Mouse (Mus musculus): ENCODE data around the gene Plscr4. TPM values are rescaled to one million over a fixed set of nuclear protein-coding genes. Genes with fewer than 3 reads are reported as not detected.

The Plscr4 gene
- total and polyA plus RNA-seq, 3 experiments = not detected

- H3K9ac ChIP-seq (ENCODE audit: control insufficient read depth, low read depth, low read length, poor library complexity, severe bottlenecking) = no peak overlapping the region
- DNase-seq (ENCODE audit: low read depth, low spot score) = no peak
- H3K4me3 ChIP-seq (ENCODE audit: control insufficient read depth in 1 of 2, insufficient read depth in 1 of 2, low read depth in 2 of 2, low read length in 2 of 2) = no peak overlapping the region
- H3K79me2 ChIP-seq (ENCODE audit: control insufficient read depth, insufficient read depth, low read length, poor library complexity) = no peaks in the 10 kb centered on the region
- H3K36me3 ChIP-seq (ENCODE audit: control insufficient read depth in 1 of 2, insufficient read depth in 2 of 2, low read length in 2 of 2) = peaks cover 0 to 2% of the 10 kb centered on the region in 2 experiments; a peak in 2 of 4 replicates
- no peaks in the 10 kb centered on the region; a peak in 3 of 4 replicates for H3K27me3 ChIP-seq (ENCODE audit: control insufficient read depth in 1 of 2, insufficient read depth in 2 of 2, low read length in 2 of 2)
- no peaks in the 10 kb centered on the region for H3K9me3 ChIP-seq (replicated peaks; ENCODE audit: insufficient read depth, low read length)
- no peaks in the 10 kb centered on the region for H3K4me1 ChIP-seq (ENCODE audit: control insufficient read depth in 1 of 2, insufficient read depth in 2 of 2, low read length in 2 of 2)
- H3K27ac ChIP-seq (ENCODE audit: control insufficient read depth, low read depth, low read length) = no peak overlapping the region
- TF ChIP-seq MYB (IDR thresholded peaks at IDR 0.05; ENCODE audit: low read depth, low read length) (no peak), ETS1 (IDR thresholded peaks at IDR 0.05; ENCODE audit: low read depth, low read length) (no peak), NRF1 (IDR thresholded peaks at IDR 0.05; ENCODE audit: insufficient read depth, low read depth, low read length, poor library complexity, severe bottlenecking) (no peak), NELFE (IDR thresholded peaks at IDR 0.05; ENCODE audit: low read depth, low read length) (no peak), MAX (IDR thresholded peaks at IDR 0.05; ENCODE audit: low read length) (no peak), MYC (IDR thresholded peaks at IDR 0.05; ENCODE audit: low read depth, low read length) (no peak), USF1 (IDR thresholded peaks at IDR 0.05; ENCODE audit: low read depth, low read length) (no peak)
Observed at GRCm38 (mm10) chr9:92490319-92490718, 33.1 kb downstream of the Plscr4 start.

GRCm38 (mm10) chr9:92491274-92491673 is 34.1 kb downstream of the Plscr4 start:
- H3K9ac ChIP-seq (ENCODE audit: control insufficient read depth, low read depth, low read length, poor library complexity, severe bottlenecking) = no peak overlapping the region
- H3K27ac ChIP-seq (ENCODE audit: control insufficient read depth, low read depth, low read length) = no peak overlapping the region
- TF ChIP-seq SIN3A (IDR thresholded peaks at IDR 0.05; ENCODE audit: low read length) = no peak
- no peak for TF ChIP-seq ZKSCAN1 (IDR thresholded peaks at IDR 0.05; ENCODE audit: low read depth, low read length)
- TF ChIP-seq MAFK (IDR thresholded peaks at IDR 0.05; ENCODE audit: borderline replicate concordance, low read depth, low read length) = peak; percentile 79; the same call in 1 of the 2 replicates
- TF ChIP-seq RCOR1 (IDR thresholded peaks at IDR 0.05; ENCODE audit: low read depth, low read length) = no peak
- no peak for TF ChIP-seq MYC (IDR thresholded peaks at IDR 0.05; ENCODE audit: low read depth, low read length)
- no peak for TF ChIP-seq EP300 (IDR thresholded peaks at IDR 0.05; ENCODE audit: low read depth in 1 of 2, low read length in 2 of 2)
- TF ChIP-seq MAX (IDR thresholded peaks at IDR 0.05; ENCODE audit: low read length) = no peak
- no peak for DNase-seq (ENCODE audit: low read depth, low spot score)
- H3K4me3 ChIP-seq (ENCODE audit: control insufficient read depth in 1 of 2, insufficient read depth in 1 of 2, low read depth in 2 of 2, low read length in 2 of 2) = no peak overlapping the region
- H3K4me1 ChIP-seq (ENCODE audit: control insufficient read depth in 1 of 2, insufficient read depth in 2 of 2, low read length in 2 of 2) = no peaks in the 10 kb centered on the region
- no peaks in the 10 kb centered on the region; a peak in 3 of 4 replicates for H3K27me3 ChIP-seq (ENCODE audit: control insufficient read depth in 1 of 2, insufficient read depth in 2 of 2, low read length in 2 of 2)
- no peaks in the 10 kb centered on the region for H3K79me2 ChIP-seq (ENCODE audit: control insufficient read depth, insufficient read depth, low read length, poor library complexity)
- peaks cover 0 to 2% of the 10 kb centered on the region in 2 experiments; a peak in 2 of 4 replicates for H3K36me3 ChIP-seq (ENCODE audit: control insufficient read depth in 1 of 2, insufficient read depth in 2 of 2, low read length in 2 of 2)
- H3K9me3 ChIP-seq (replicated peaks; ENCODE audit: insufficient read depth, low read length) = no peaks in the 10 kb centered on the region

DNA sequence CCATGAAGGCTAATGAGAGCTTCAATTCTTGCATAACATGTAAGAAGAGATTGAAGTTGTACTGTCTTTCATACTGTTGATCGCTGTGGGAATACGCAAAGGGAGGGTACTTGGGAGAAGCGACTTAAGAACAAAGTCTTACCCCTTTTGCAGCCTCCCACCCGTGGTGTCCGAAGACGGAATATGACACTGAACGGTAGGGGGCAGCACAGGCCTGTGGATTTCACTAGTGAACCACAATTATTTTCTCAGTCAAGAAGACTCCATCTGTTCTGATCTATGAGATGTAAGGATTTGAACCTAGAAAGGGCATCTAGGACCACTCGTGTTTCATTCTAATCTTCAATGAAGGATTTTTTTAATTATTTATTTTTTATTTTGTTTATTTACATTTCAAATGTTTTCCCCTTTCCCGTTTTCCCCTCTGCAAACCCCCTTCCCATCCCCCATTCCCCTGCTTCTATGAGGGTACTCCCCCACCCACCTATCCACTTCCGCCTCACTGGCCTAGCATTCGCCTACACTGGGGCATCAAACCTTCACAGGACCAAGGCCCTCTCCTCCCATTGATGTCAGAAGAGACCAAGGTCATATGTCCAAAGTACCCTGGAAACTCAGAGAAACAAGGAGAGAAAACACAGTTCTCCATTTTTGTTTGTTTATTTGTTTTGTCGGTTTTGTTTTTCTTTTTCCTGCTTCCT is 42.7 kb downstream of the Plscr4 start:
- Histone ChIP-seq H3K4me3 (ENCODE audit: control insufficient read depth in 1 of 2, insufficient read depth in 1 of 2, low read depth in 2 of 2, low read length in 2 of 2) (no peak overlapping the region), H3K79me2 (ENCODE audit: control insufficient read depth, insufficient read depth, low read length, poor library complexity) (no peaks in the 10 kb centered on the region), H3K27ac (ENCODE audit: control insufficient read depth, low read depth, low read length) (no peak overlapping the region), H3K27me3 (ENCODE audit: control insufficient read depth in 1 of 2, insufficient read depth in 2 of 2, low read length in 2 of 2) (no peaks in the 10 kb centered on the region; a peak in 1 of 4 replicates), H3K36me3 (ENCODE audit: control insufficient read depth in 1 of 2, insufficient read depth in 2 of 2, low read length in 2 of 2) (no peaks in the 10 kb centered on the region; a peak in 1 of 4 replicates), H3K9ac (ENCODE audit: control insufficient read depth, low read depth, low read length, poor library complexity, severe bottlenecking) (no peak overlapping the region), H3K4me1 (ENCODE audit: control insufficient read depth in 1 of 2, insufficient read depth in 2 of 2, low read length in 2 of 2) (no peaks in the 10 kb centered on the region), H3K9me3 (replicated peaks; ENCODE audit: insufficient read depth, low read length) (no peaks in the 10 kb centered on the region)
- peak; percentile 72 for DNase-seq (ENCODE audit: low read depth, low spot score)
- TF ChIP-seq CHD1 (IDR thresholded peaks at IDR 0.05; ENCODE audit: low read depth, low read length) (no peak), MYC (IDR thresholded peaks at IDR 0.05; ENCODE audit: low read depth, low read length) (no peak), SMC3 (IDR thresholded peaks at IDR 0.05; ENCODE audit: low read depth, low read length) (peak; percentile 78), MAX (IDR thresholded peaks at IDR 0.05; ENCODE audit: low read length) (no peak), ZC3H11A (IDR thresholded peaks at IDR 0.05; ENCODE audit: low read depth, low read length) (peak; percentile 63), SIN3A (IDR thresholded peaks at IDR 0.05; ENCODE audit: low read length) (no peak), ZMIZ1 (IDR thresholded peaks at IDR 0.05; ENCODE audit: low read depth, low read length) (no peak), NRF1 (IDR thresholded peaks at IDR 0.05; ENCODE audit: insufficient read depth, low read depth, low read length, poor library complexity, severe bottlenecking) (no peak), MEF2A (IDR thresholded peaks at IDR 0.05; ENCODE audit: extremely low read depth, insufficient replicate concordance, low read depth, low read length, poor library complexity, severe bottlenecking) (no peak), MXI1 (IDR thresholded peaks at IDR 0.05; ENCODE audit: low read depth, low read length) (no peak), POLR2AphosphoS2 (IDR thresholded peaks at IDR 0.05; ENCODE audit: low read length) (no peak), POLR2A (IDR thresholded peaks at IDR 0.05; ENCODE audit: control insufficient read depth in 1 of 2, insufficient read depth in 1 of 2, low read depth in 1 of 2, low read length in 2 of 2, poor library complexity in 1 of 2) (no peak), MAZ (IDR thresholded peaks at IDR 0.05; ENCODE audit: low read depth, low read length) (no peak), CHD2 (IDR thresholded peaks at IDR 0.05; ENCODE audit: low read length) (no peak), ETS1 (IDR thresholded peaks at IDR 0.05; ENCODE audit: low read depth, low read length) (no peak), CTCF (IDR thresholded peaks at IDR 0.05 in 2 of 3, conservative IDR thresholded peaks at IDR 0.05 in 1 of 3; ENCODE audit: control insufficient read depth in 1 of 3, insufficient read depth in 1 of 3, low read depth in 2 of 3, low read length in 3 of 3, poor library complexity in 1 of 3, severe bottlenecking in 1 of 3) (peak; percentile 55 to 79 (median 79)), RAD21 (IDR thresholded peaks at IDR 0.05; ENCODE audit: low read depth, low read length) (peak; percentile 83), GATA1 (IDR thresholded peaks at IDR 0.05; ENCODE audit: low read depth, low read length) (no peak)
